Mouse (Mus musculus): ENCODE measurements around the gene Vmn1r36.
"Not testable (repeated sequence)": the region's sequence is repeated elsewhere in the genome, so short reads cannot be mapped to it uniquely, and the experiment has no call there.

Vmn1r36 gene

GRCm38 (mm10) chr6:66719068-66719467, at the start of gene Vmn1r36:
Gene Vmn1r36 (minus strand): TSS chr6:66719168.
- DNase-seq (ENCODE audit: low spot score in 2 of 2) = not testable (repeated sequence)

DNA sequence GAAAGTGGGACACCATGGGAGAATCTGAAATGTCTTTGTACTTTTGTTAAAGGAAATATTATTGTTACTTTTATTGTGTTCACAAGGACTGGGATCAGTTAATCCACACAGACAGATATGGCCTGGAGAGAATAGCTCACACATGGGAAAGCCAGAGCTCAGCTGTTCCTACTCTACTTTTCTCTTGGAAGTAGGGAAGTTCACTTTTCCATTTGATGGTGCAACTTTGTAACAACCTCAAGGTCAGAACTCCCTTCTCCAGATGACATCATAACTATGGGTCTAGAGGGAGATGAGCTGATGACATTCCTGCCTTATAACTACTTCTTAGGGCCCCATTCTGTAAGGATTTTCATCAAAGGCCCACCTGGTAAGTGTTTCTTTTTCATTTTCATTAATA, 10.1 kb upstream of the Vmn1r36 start, which contains the start of gene Vmn1r37:
TSS of gene Vmn1r37 (plus strand) at position 301 of the 400 bp plus-strand sequence.
- not testable (repeated sequence) for DNase-seq (ENCODE audit: low spot score in 2 of 2)

- DNase-seq (ENCODE audit: low spot score in 2 of 2) = no peak
Measured at GRCm38 (mm10) chr6:66713854-66714253, 5.1 kb downstream of the Vmn1r36 start.

GRCm38 (mm10) chr6:66708901-66709300, 10.1 kb downstream of the Vmn1r36 start:
- DNase-seq (ENCODE audit: low spot score in 2 of 2) = no peak

GRCm38 (mm10) chr6:66685806-66686205, 33.2 kb downstream of the Vmn1r36 start, which contains the start of gene Vmn1r35:
Gene Vmn1r35 (minus strand): TSS chr6:66685906.
- no peak for DNase-seq (ENCODE audit: low spot score in 2 of 2)
